Mouse (Mus musculus) E14TG2a.4 (cell line): ENCODE measurements around the gene R3hdm4.

ENCODE experiments used
- CTCF ChIP-seq: conservative IDR thresholded peaks from 2 replicates; pipeline ENCODE4 v1.5.1; 2014; ENCODE audit warnings: low read length
- NANOG ChIP-seq: IDR thresholded peaks from 2 replicates; pipeline ENCODE4 v1.6.1; 2014; ENCODE audit warnings: borderline replicate concordance, low read length, mixed read lengths

GRCm38 (mm10) chr10:79907415-79907814 lies 13.6 kb downstream of the R3hdm4 start:
- TF ChIP-seq CTCF = no peak
- TF ChIP-seq NANOG = no peak
